Mouse (Mus musculus) hindbrain, embryonic 11.5 days (tissue): ENCODE measurements around the gene Sftpa1. TPM values are rescaled to one million over a fixed set of nuclear protein-coding genes. Genes with fewer than 3 reads are reported as not detected.

Source experiments
- ATAC-seq: fragments of 200-750 bp; cut with Nextera tagmentation; 2 replicates; pipeline ENCODE4 v1.8.0; 2017; ENCODE audit warnings: mild to moderate bottlenecking, moderate TSS enrichment, moderate library complexity; ENCODE audit not compliant: low FRiP score
- DNase-seq: peaks from one replicate; pipeline ENCODE4 v3.0.0-alpha.2; 2015; ENCODE audit warnings: low spot score
- H3K27ac ChIP-seq: fragments of 300-500 bp; sonication (generic); 2 replicates; pipeline ENCODE4 v1.5.1; 2014; ENCODE audit warnings: mild to moderate bottlenecking, low read depth, low read length
- H3K27me3 ChIP-seq: fragments of 300-500 bp; sonication (generic); 2 replicates; pipeline ENCODE4 v1.6.1; 2014; ENCODE audit warnings: mild to moderate bottlenecking, low read length, moderate library complexity, mixed read lengths; ENCODE audit not compliant: control insufficient read depth, insufficient read depth
- H3K36me3 ChIP-seq: fragments of 300-500 bp; sonication (generic); 2 replicates; pipeline ENCODE4 v1.6.1; 2014; ENCODE audit warnings: mild to moderate bottlenecking, low read length, moderate library complexity, mixed read lengths; ENCODE audit not compliant: control insufficient read depth, insufficient read depth
- H3K4me1 ChIP-seq: fragments of 300-500 bp; sonication (generic); replicated peaks from 2 replicates; pipeline ENCODE4 v1.6.1; 2014; ENCODE audit warnings: low read length, mixed read lengths; ENCODE audit not compliant: control insufficient read depth, insufficient read depth
- H3K4me2 ChIP-seq: fragments of 300-500 bp; sonication (generic); replicated peaks from 2 replicates; pipeline ENCODE4 v1.6.1; 2014; ENCODE audit warnings: mild to moderate bottlenecking, low read depth, low read length
- H3K4me3 ChIP-seq: fragments of 300-500 bp; sonication (generic); 2 replicates; pipeline ENCODE4 v1.5.1; 2014; ENCODE audit warnings: low read depth, low read length
- H3K9ac ChIP-seq: fragments of 300-500 bp; sonication (generic); 2 replicates; pipeline ENCODE4 v1.6.1; 2014; ENCODE audit warnings: low read depth, low read length
- H3K9me3 ChIP-seq: fragments of 300-500 bp; sonication (generic); 2 replicates; pipeline ENCODE4 v1.6.1; 2016; ENCODE audit warnings: low read length; ENCODE audit not compliant: control insufficient read depth
- WGBS: fragments of 180-500 bp; shearing (Covaris S2); extraction: QIAGEN DNeasy Blood & Tissue Kit; methylation state at CpG from one replicate; pipeline ENCODE4 v1.1.7; 2014; 5-methylcytosine and 5-hydroxymethylcytosine counted together
- polyA plus RNA-seq: library from polyadenylated mRNA; unstranded; fragments of >200 nt; fragmentation: Nextera tagmentation; extraction: Ambion mirVana; gene quantifications from 2 replicates; pipeline ENCODE4 v1.2.1, GENCODE M21; 2014

Sftpa1 gene
- polyA plus RNA-seq, 1 experiment from 2014 or later, result not detected

DNA sequence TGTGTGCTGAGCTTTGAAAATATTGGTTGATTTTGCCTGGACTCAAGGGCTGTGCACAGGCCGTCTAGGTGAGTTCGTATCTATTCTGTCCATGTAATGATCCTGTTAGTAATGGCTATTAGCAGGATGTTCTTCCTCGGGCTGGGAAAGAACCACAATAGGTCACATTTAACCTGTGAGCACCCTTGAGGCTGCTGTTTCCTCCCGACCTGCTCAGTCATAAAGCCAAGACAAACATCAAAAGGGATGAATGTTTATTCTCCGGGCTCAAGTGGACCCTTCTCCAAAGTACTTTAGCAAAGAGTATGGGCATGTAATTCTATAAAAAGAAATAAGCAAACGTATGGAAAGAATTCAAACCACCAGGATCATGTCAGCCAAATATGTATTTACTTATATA is 14.5 kb downstream of the Sftpa1 start:
- H3K4me3 ChIP-seq, result no peak overlapping the region
- WGBS, result 81% methylated on average over 6 of the region's 6 CpGs
- no peaks in the 10 kb centered on the region for H3K9me3 ChIP-seq
- no peak overlapping the region for H3K9ac ChIP-seq
- DNase-seq (no peak), ATAC-seq (no peak)
- H3K27ac ChIP-seq, result no peak overlapping the region
- no peaks in the 10 kb centered on the region for H3K36me3 ChIP-seq
- H3K4me2 ChIP-seq, result no peak overlapping the region
- no peaks in the 10 kb centered on the region for H3K27me3 ChIP-seq
- H3K4me1 ChIP-seq, result no peaks in the 10 kb centered on the region

DNA sequence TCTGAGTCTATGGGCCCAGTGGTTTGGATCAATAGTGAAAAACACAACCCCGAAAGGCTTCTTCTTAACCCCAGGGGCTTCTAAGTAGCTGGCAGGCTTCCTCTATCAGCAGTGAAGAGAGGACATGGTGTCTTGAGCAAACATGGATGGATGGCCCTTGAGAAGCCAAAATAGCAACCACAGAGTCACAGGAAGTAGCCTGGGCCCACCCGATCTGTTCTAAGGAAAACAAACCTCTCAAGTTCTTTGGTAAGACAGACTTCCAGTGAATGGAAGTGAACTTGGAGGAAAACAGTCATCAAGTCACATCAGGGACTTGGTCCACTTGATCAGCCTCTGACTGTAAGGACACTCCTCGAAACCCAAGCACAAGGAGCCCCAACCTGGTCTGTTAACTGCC is 15.3 kb downstream of the Sftpa1 start:
- 91% methylated on average over 3 of the region's 3 CpGs for WGBS
- Histone ChIP-seq H3K9ac (no peak overlapping the region), H3K9me3 (no peaks in the 10 kb centered on the region), H3K27me3 (no peaks in the 10 kb centered on the region), H3K4me1 (no peaks in the 10 kb centered on the region), H3K4me2 (no peak overlapping the region), H3K27ac (no peak overlapping the region), H3K36me3 (no peaks in the 10 kb centered on the region), H3K4me3 (no peak overlapping the region)
- no peak for DNase-seq
- no peak for ATAC-seq

DNA sequence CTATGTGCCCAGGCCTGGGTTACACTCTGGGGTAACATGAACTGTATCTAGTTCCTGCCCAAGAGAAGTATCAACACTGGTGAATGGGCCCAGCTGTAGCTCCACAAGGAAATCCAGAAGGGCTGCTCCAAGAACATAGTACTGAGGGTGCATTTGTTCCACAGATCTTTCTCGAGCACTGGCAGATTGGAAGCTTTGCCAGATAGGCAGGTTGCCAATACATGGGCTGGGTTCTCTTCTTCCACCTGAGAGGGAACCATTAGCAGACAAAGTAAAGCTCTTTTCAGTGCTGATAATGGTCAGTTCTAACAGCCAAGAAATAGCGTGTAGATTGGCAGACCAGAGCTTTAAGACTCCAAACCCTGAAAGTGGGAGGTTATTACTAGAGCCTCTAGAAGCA is 15.8 kb downstream of the Sftpa1 start:
- no peak overlapping the region for H3K4me2 ChIP-seq
- no peak for ATAC-seq
- H3K9ac ChIP-seq, result no peak overlapping the region
- 79% methylated on average over 2 of the region's 2 CpGs for WGBS
- no peak for DNase-seq
- H3K27me3 ChIP-seq, result no peaks in the 10 kb centered on the region
- no peak overlapping the region for H3K4me3 ChIP-seq
- H3K36me3 ChIP-seq, result no peaks in the 10 kb centered on the region
- H3K9me3 ChIP-seq, result no peaks in the 10 kb centered on the region
- no peak overlapping the region for H3K27ac ChIP-seq
- H3K4me1 ChIP-seq, result no peaks in the 10 kb centered on the region

- Histone ChIP-seq H3K4me1 (no peaks in the 10 kb centered on the region), H3K36me3 (no peaks in the 10 kb centered on the region), H3K9ac (no peak within 1 kb of the TSS), H3K4me2 (no peak within 1 kb of the TSS), H3K27me3 (no peaks in the 10 kb centered on the region), H3K4me3 (no peak within 1 kb of the TSS), H3K9me3 (no peaks in the 10 kb centered on the region), H3K27ac (no peak within 1 kb of the TSS)
- 88% methylated on average over 7 of the region's 7 CpGs for WGBS
- no peak for DNase-seq
- ATAC-seq, result no peak
These were observed 19.8 kb downstream of the Sftpa1 start, which contains the start of gene Mbl1 for GRCm38 (mm10) chr14:41151220-41151898. Gene Mbl1 (plus strand): TSS chr14:41151458.

DNA sequence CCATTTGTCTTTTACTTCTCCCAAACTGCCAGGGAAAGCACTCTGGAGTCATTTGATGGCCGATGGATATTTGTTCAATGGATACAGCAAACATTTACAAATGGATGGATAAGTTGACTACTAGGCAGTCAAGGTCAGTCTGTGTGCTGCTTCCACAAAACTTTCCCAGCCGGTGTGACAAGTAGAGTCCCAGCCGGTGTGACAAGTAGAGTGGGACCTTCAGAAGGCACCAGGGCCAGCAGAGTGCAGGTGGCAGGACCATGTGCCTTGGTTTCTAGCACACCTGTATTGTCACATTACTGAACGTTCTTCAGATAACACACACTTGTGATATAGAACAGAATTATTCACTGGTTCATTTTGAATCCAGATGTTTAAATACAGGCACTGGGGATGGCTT is 28.5 kb downstream of the Sftpa1 start:
- no peak for ATAC-seq
- Histone ChIP-seq H3K27ac (no peak overlapping the region), H3K36me3 (no peaks in the 10 kb centered on the region), H3K4me1 (no peaks in the 10 kb centered on the region), H3K4me3 (no peak overlapping the region), H3K4me2 (no peak overlapping the region), H3K27me3 (no peaks in the 10 kb centered on the region), H3K9ac (no peak overlapping the region), H3K9me3 (no peaks in the 10 kb centered on the region)
- no peak for DNase-seq
- 86% methylated on average over 4 of the region's 4 CpGs for WGBS

- Histone ChIP-seq H3K27ac (no peak overlapping the region), H3K27me3 (no peaks in the 10 kb centered on the region), H3K36me3 (no peaks in the 10 kb centered on the region), H3K4me2 (no peak overlapping the region), H3K4me1 (no peaks in the 10 kb centered on the region), H3K9ac (no peak overlapping the region), H3K9me3 (no peaks in the 10 kb centered on the region), H3K4me3 (no peak overlapping the region)
- WGBS, result 19% methylated on average over 1 of the region's 1 CpGs
- ATAC-seq, result no peak
- no peak for DNase-seq
These were observed 29.2 kb downstream of the Sftpa1 start for GRCm38 (mm10) chr14:41160743-41161142.

GRCm38 (mm10) chr14:41162663-41163062 is 31.1 kb downstream of the Sftpa1 start:
- no peak overlapping the region for H3K9ac ChIP-seq
- no peak overlapping the region for H3K4me2 ChIP-seq
- WGBS, result 39% methylated on average over 2 of the region's 2 CpGs
- H3K27ac ChIP-seq, result no peak overlapping the region
- no peaks in the 10 kb centered on the region for H3K9me3 ChIP-seq
- no peaks in the 10 kb centered on the region for H3K4me1 ChIP-seq
- H3K4me3 ChIP-seq, result no peak overlapping the region
- ATAC-seq (no peak), DNase-seq (peak; percentile 48)
- H3K36me3 ChIP-seq, result no peaks in the 10 kb centered on the region
- H3K27me3 ChIP-seq, result no peaks in the 10 kb centered on the region

DNA sequence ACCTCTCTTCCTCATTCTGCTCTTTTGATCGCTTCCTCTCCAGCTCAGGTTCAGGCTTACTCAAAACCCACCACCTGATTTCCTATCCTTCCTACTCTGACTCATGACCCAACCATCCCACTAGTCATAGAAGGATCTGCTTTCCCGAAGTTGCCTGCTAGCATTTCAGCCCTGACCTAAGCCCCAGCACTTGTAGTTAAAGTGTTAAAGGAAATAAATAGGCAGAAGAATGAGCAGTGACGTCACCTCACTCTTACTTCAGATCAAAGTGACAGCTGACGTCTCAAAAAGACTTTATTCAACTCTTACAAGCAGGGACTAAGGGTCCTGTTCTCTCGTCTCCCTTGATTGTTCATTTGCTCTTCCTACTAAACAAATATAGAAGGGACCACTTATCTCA is 35.7 kb downstream of the Sftpa1 start:
- no peaks in the 10 kb centered on the region for H3K27me3 ChIP-seq
- no peaks in the 10 kb centered on the region for H3K36me3 ChIP-seq
- no peak for ATAC-seq
- no peaks in the 10 kb centered on the region for H3K4me1 ChIP-seq
- no peaks in the 10 kb centered on the region for H3K9me3 ChIP-seq
- DNase-seq, result no peak
- no peak overlapping the region for H3K9ac ChIP-seq
- no peak overlapping the region for H3K4me2 ChIP-seq
- 75% methylated on average over 5 of the region's 5 CpGs for WGBS
- H3K4me3 ChIP-seq, result no peak overlapping the region
- H3K27ac ChIP-seq, result no peak overlapping the region

- no peak for ATAC-seq
- WGBS, result 81% methylated on average over 1 of the region's 1 CpGs
These were observed 37.0 kb downstream of the Sftpa1 start for GRCm38 (mm10) chr14:41168567-41168966.

More at GRCm38 (mm10) chr14:41168567-41168966, 37.0 kb downstream of the Sftpa1 start:
- Histone ChIP-seq H3K4me2 (no peak overlapping the region), H3K36me3 (no peaks in the 10 kb centered on the region), H3K9me3 (no peaks in the 10 kb centered on the region), H3K4me1 (no peaks in the 10 kb centered on the region), H3K9ac (no peak overlapping the region), H3K27ac (no peak overlapping the region), H3K4me3 (no peak overlapping the region), H3K27me3 (no peaks in the 10 kb centered on the region)
- DNase-seq, result no peak
